Mouse (Mus musculus) olfactory bulb, adult 2 months (tissue): ENCODE measurements around the gene Fgl2. TPM values are rescaled to one million over a fixed set of nuclear protein-coding genes. Genes with fewer than 3 reads are reported as not detected.

Experiments used
- H3K27ac ChIP-seq: fragments of 200-500 bp; 2 replicates; pipeline ENCODE4 v1.5.1; 2012; ENCODE audit warnings: low read depth, low read length; ENCODE audit not compliant: insufficient read depth
- H3K4me1 ChIP-seq: fragments of 200-500 bp; 2 replicates; pipeline ENCODE4 v1.6.1; 2012; ENCODE audit warnings: low read length; ENCODE audit not compliant: control insufficient read depth, insufficient read depth
- H3K4me3 ChIP-seq: fragments of 200-500 bp; 2 replicates; pipeline ENCODE4 v1.5.1; 2012; ENCODE audit warnings: mild to moderate bottlenecking, low read depth, low read length, moderate library complexity; ENCODE audit not compliant: insufficient read depth
- CTCF ChIP-seq: fragments of 200-500 bp; IDR thresholded peaks from 2 replicates; pipeline ENCODE4 v1.5.1; 2012; ENCODE audit warnings: low read depth, mild to moderate bottlenecking, low read length, moderate library complexity; ENCODE audit not compliant: insufficient read depth
- POLR2A ChIP-seq: fragments of 200-500 bp; IDR thresholded peaks from 2 replicates; pipeline ENCODE4 v1.6.1; 2012; ENCODE audit warnings: mild to moderate bottlenecking, low read depth, low read length, moderate library complexity; ENCODE audit not compliant: insufficient read depth
- WGBS: fragments of 180-500 bp; shearing (Covaris S2); methylation state at CpG from one replicate; pipeline ENCODE4 v1.1.7; 2018; 5-methylcytosine and 5-hydroxymethylcytosine counted together
- polyA plus RNA-seq: library from polyadenylated mRNA; stranded (reverse); fragments of >200 nt; gene quantifications from 2 replicates; pipeline ENCODE4 v1.2.4, GENCODE M21; 2012; ENCODE audit warnings: low replicate concordance; ENCODE audit not compliant: missing spikeins, insufficient read depth, insufficient read length

Gene Fgl2
- polyA plus RNA-seq, 1 experiment = not detected

DNA sequence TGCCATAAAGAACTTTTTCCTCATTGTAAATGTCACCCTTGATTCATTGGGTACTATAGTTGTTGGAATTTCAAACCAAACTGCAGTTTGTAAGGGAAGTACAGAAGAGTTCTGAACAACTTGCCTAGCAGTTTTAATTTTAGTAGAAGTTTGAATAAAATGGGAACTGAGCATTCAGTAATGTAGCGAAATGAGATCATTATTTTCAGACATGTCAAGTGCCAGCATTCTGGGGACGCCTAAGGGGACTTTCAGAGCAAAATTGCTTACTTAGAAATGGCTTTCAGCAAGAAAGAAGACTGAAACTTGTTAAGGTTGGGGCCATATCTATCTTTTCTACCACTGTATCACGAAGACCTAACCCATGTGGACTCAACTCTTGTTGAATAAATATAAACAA, 13.8 kb upstream of the Fgl2 start:
- Histone ChIP-seq H3K4me1 (no peaks in the 10 kb centered on the region), H3K27ac (no peak overlapping the region), H3K4me3 (no peak overlapping the region)
- whole genome bisulfite sequencing = 85% methylated on average over 3 of the region's 3 CpGs
- TF ChIP-seq POLR2A (no peak), CTCF (no peak)

DNA sequence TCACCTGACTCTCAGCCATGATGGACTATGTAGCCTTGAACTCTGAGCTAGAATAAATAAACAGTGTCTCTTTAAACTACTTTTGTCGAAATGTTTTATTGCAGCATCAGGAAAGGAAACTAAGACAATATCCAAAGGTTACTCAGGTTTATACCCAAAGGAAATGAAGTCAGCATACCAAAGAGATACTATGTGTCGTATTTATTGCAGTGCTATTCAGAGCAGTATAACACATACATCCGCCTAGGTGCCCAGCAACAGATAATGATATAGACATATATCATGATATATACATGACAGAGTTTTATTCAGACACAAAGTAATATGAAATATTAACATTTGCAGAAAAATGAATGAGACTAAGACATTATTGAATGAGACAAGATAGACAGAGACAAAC, 9.1 kb upstream of the Fgl2 start:
- WGBS = 88% methylated on average over 3 of the region's 3 CpGs
- no peak overlapping the region for H3K27ac ChIP-seq
- TF ChIP-seq CTCF (no peak), POLR2A (no peak)
- no peak overlapping the region for H3K4me3 ChIP-seq
- no peaks in the 10 kb centered on the region for H3K4me1 ChIP-seq

DNA sequence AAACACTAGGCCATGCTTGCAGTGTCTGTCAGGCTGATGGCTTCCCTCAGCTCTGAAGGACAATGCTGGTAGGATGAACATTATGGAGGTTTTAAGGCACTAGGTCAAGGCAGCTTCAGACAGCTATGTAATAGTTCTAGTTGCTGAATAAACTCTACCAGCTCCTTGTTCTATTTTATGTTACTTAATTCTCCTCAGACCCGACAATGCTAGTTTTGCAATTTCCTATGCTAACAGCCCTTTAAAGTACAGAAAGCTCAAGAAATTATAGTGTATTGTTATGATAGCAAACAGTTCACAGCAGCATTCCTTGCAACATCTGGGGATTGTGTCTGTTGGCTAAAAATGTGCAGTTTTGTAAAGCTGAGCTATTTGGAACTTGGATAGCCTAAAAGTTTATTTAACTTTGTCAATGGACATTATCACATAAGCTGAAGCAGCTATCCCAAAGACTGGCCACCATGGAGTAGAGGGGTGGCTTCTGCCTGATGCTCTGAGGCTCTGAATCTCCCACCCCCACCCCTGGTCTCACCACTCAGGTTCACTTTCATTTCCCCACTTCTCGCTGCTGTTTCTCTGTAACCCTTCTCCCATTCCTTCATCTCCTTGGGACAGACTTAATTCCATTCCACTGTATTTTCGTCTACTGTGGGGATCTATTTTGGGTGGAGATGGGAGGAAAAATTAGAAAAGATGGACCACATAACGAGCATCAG, 5.9 kb upstream of the Fgl2 start:
- TF ChIP-seq CTCF (no peak), POLR2A (no peak)
- Histone ChIP-seq H3K4me3 (no peak overlapping the region), H3K4me1 (no peaks in the 10 kb centered on the region), H3K27ac (no peak overlapping the region)
- 54% methylated on average over 4 of the region's 4 CpGs for WGBS

DNA sequence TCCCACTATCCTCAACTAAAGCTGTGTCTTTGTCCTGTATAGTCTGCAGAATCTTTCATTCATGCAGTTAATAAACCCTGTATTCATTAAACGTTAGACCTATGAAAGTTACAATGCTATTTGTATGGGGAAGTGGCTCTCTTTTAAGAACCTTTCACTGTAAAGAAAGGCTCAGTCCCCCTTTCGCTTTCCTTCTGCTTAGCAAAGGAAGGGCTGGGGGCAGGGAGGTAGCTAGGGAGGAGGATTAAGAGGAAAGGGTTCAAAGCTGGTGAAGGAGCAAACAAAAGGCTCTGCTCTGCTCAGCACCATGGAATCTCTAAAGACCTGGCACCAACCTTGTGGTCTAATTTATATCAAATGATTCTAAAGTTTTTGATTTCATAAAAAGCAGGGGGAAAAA, 4.9 kb upstream of the Fgl2 start:
- TF ChIP-seq CTCF (no peak), POLR2A (no peak)
- 64% methylated on average over 2 of the region's 2 CpGs for WGBS
- no peak overlapping the region for H3K4me3 ChIP-seq
- peaks cover 2% of the 10 kb centered on the region for H3K4me1 ChIP-seq
- no peak overlapping the region for H3K27ac ChIP-seq

DNA sequence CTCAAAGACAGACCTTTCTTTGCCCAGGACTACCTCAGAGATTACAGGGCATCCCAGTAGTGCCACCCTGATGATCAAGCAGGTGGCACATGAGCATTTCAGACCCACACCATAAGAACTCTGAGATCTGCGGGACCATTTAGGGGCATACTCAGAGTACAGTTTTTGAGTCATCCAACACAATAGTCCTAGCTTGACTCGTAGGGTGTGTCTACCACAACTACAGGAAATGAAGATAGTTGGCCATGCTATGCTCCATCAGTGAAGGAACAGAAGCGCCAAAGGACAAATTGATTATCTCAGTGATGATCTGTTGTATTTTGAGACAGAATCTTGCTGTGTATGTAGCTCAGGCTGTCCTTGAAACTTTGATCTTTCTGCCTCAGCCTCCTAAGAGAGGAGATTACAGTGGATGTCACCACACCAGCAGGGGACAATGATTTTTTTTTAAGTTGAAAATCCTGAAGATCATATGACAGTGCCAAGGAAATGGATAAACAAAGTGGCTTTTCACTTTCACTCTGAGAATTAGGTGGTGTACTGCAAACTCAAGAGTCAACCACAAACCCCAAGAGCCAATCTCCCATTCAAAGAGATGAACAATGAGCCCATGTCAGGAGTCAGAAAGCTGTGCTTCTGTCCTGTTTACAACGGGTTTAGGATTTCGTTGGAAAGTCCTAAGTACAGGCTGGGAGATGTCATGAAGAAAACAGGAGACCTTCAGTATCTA, 2.1 kb upstream of the Fgl2 start:
- WGBS = 90% methylated on average over 5 of the region's 5 CpGs
- Histone ChIP-seq H3K4me1 (peaks cover 8% of the 10 kb centered on the region), H3K27ac (no peak overlapping the region), H3K4me3 (no peak overlapping the region)
- no peak for TF ChIP-seq POLR2A
- TF ChIP-seq CTCF = no peak

DNA sequence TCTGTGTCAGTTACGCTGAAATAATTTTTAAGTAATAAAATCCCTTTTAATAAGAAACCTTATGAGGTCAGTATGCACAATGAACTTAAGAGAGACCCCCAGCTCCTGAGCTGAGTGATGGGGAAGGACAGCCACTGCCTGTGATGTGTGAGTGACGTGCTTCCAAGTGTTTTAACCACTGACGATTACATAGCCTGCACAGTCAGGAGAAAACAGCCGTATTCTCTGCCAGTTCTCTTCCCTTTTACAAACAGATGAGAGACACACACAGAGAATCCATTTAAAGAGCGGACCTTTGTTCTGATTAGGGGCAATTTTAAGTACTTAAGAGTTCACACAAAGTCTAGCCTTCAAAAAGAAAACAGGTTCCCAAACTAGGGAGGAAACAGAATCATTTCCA, 522 bp upstream of the Fgl2 start:
- Histone ChIP-seq H3K27ac (no peak overlapping the region), H3K4me3 (no peak overlapping the region)

DNA sequence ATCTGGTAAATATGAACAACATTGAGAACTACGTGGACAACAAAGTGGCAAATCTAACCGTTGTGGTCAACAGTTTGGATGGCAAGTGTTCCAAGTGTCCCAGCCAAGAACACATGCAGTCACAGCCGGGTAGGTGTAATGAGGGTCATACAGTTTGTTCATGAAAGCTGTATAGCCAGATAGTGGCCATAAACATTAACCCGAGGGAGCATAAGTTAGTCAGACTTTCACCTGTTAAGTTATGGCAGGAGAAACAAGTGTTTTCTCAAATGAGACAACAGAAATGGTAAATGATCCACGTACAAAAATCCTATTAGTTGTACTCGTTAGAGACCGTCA, 707 bp downstream of the Fgl2 start:
- TF ChIP-seq POLR2A (no peak), CTCF (no peak)
- no peak overlapping the region for H3K27ac ChIP-seq
- 63% methylated on average over 7 of the region's 7 CpGs for WGBS
- peaks cover 8% of the 10 kb centered on the region for H3K4me1 ChIP-seq
- H3K4me3 ChIP-seq = no peak overlapping the region

More for the DNA sequence above, 522 bp upstream of the Fgl2 start:
- WGBS = 43% methylated on average over 5 of the region's 5 CpGs
- TF ChIP-seq CTCF (no peak), POLR2A (no peak)
- peaks cover 8% of the 10 kb centered on the region for H3K4me1 ChIP-seq

DNA sequence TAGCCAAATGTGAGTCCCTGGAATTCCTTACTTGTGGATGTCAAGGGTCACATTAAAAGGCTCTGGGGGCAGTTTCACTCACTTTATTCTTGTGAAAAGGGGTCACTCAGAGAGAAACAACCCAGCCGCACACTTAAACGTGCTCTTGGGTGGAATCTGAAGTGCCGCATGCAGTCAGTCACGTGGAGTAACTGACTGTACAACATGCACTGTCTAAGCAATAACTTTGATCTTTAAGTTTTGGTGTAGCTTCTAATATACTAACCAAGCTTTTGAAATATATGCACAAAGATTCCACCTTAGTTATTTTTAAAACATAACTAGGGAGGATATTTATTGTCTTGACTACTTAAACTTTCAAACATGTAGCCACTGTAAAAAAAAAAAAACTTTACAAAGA, 4.5 kb downstream of the Fgl2 start:
- 84% methylated on average over 4 of the region's 4 CpGs for WGBS
- TF ChIP-seq POLR2A = no peak
- no peak for TF ChIP-seq CTCF
- H3K27ac ChIP-seq = no peak overlapping the region
- H3K4me3 ChIP-seq = no peak overlapping the region
- H3K4me1 ChIP-seq = peaks cover 8% of the 10 kb centered on the region

DNA sequence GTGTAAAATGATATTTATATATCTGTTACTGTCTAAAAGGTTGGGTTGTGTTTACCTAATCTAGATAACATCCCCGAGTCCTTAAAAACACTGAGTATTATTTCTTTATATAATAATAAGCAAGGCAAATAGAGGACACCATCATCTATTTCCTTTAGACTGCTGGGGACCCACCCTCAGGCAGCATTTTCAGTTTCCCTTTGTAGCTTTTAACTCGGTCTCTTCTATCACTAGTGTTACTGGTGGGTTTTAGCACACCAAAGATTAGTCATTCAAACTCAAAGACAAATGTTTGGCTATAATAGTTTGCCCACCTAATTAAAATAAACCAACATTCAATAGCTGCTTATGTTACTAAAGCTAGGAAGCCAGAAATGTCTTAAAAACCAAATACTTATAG, 6.0 kb downstream of the Fgl2 start:
- Histone ChIP-seq H3K4me1 (no peaks in the 10 kb centered on the region), H3K27ac (no peak overlapping the region), H3K4me3 (no peak overlapping the region)
- no peak for TF ChIP-seq CTCF
- no peak for TF ChIP-seq POLR2A
- 88% methylated on average over 2 of the region's 2 CpGs for WGBS
